Mouse (Mus musculus): ENCODE results near the gene March4.

The March4 gene

GRCm38 (mm10) chr1:72530516-72531196 lies 6.1 kb downstream of the March4 start:
- no peak for DNase-seq (ENCODE audit: low spot score in 2 of 2)

GRCm38 (mm10) chr1:72529192-72529591 lies 7.5 kb downstream of the March4 start:
- no peak for DNase-seq (ENCODE audit: low spot score in 2 of 2)

GRCm38 (mm10) chr1:72523601-72524000 lies 13.1 kb downstream of the March4 start:
- DNase-seq (ENCODE audit: low spot score in 2 of 2), result no peak

DNA sequence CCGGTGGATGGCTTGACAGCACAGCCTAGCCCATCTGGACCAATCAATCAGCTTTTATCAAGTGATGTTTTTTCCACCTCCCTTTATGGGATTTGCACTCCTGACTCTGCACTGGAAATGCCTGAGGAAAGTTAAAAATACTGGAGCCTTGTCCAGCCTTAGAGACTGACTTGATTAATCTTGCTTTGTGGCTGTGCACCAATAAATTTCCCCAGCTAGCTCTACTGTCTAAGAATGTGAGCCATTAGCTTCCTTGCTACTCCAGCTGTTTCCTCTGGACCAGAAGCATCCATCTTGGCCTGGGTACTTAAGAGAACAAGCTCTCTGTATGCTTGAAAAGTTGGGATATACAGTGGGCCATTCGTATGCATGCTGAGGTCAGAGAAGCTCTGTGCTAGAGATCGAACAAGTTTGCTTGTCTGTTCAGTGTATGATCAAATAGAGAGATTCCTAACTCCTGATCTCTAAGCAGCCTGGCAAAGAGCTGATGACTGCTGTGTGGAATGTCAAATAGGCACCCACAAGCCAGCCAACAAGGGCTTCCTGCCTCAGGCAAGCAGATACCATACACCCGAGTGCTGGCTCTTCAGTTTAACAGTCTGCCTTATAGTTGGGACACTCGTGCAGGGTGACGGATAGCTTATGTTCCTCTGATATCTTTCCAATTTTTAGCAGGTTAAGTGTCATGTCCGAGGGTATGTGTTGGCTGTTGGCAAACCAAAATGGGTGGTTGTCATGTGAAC lies 25.8 kb downstream of the March4 start:
- DNase-seq (ENCODE audit: low spot score in 2 of 2), result no peak

- DNase-seq (ENCODE audit: low spot score in 2 of 2), result no peak
Observed at GRCm38 (mm10) chr1:72509551-72509950, 27.2 kb downstream of the March4 start.

DNA sequence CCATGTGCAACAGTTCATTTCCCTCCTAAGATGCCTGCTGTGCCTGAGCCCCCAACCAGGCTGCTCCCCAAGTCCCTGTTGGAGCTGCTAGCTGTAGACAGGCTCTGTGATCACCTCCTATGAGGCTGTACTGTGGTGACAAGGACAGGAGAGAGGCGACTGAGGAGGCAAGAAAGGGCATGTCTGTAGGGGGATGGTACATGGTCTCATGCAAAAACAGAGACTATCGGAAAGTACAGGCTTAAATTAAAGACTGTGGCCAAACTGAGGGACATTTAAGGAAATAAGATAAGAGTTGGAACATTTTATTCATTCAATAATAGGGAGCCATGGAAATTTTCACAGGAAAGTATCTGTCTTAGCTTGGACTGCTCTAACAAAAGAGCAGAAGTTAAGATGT lies 29.1 kb downstream of the March4 start:
- no peak for DNase-seq (ENCODE audit: low spot score in 2 of 2)

- no peak for DNase-seq (ENCODE audit: low spot score in 2 of 2)
Observed at GRCm38 (mm10) chr1:72506202-72506601, 30.5 kb downstream of the March4 start.

- no peak for DNase-seq (ENCODE audit: low spot score in 2 of 2)
Observed at GRCm38 (mm10) chr1:72497609-72498008, 39.1 kb downstream of the March4 start.

DNA sequence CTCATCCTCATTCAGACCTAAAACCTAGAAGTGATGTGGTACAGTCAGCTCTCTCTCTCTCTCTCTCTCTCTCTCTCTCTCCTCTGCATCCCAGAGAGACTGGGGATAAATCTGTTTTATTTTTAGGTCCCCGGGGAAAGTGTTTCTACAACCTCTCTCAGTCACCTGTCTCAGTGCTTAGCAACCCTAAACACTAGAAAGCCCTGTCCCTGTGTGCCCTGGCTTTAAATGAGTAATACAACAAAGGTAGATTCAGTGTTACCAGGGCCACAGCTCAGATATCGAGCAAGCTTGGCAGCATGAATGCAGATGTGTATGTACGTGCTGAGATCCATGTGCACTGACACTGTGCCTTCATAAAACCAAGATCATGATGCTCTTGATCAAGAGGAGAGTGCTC lies 43.3 kb downstream of the March4 start:
- DNase-seq (ENCODE audit: low spot score in 2 of 2), result no peak

DNA sequence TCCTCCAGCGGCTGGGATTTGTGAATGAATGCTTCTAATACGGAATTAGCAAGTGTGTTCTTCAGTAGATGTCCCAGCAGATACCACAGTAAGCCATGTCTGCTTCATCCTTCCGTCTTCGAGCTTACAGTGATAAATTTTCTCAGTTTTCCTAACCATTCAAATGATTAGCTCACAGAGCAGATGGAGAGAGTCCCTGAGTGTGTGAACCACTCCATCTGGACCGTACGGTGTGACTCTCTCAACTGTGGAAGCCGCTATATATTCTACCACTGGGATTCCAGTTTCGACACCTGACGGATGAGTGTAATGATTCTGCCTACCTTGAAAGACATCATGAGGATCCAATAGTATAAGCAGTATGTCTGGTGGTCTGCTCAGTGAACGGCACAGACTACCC lies 44.1 kb downstream of the March4 start:
- no peak for DNase-seq (ENCODE audit: low spot score in 2 of 2)

DNA sequence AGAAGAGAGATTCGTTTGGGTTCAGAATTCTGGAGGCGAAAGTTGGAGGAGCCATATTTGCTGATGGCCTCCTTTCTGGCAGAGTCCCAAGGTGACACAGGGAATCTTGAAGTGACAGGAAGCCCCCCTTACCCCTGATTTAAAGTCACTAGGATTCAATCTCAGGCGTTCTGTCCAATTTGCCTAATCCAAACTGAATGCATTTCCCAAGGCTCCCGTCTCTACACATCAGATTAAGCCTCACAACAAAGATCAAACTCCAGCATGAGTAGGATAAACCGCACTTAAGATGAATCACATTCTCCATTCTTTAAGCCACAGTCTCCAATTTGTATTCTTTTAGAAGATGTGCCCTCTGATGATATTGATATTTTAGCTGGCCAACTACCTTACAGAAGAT lies 45.4 kb downstream of the March4 start:
- DNase-seq (ENCODE audit: low spot score in 2 of 2), result no peak

- no peak for DNase-seq (ENCODE audit: low spot score in 2 of 2)
Observed at GRCm38 (mm10) chr1:72490801-72491200, 45.9 kb downstream of the March4 start.

DNA sequence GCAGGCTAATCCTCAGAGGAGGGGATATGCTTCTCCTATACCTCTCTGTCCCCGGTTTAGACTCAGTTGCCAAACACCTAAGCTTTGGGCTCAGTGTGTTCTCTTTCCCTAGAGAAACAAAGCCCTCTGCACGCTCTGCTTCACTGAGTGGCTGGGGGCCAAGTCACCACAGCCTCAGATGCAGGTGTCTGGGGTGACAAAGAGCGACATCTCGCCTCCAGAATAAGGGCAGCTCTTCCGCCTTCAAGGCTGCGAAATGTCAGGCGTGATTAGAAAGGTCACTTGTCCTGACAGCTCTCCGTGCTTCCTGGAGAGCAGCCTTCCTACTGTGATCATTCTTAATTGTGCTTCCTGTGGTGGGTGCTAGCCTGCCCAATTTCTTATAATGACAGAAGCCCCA lies 46.5 kb downstream of the March4 start:
- DNase-seq (ENCODE audit: low spot score in 2 of 2), result no peak

- DNase-seq (ENCODE audit: low spot score in 2 of 2), result no peak
Observed at GRCm38 (mm10) chr1:72476594-72476993, 60.1 kb downstream of the March4 start.

- DNase-seq (ENCODE audit: low spot score in 2 of 2), result no peak
Observed at GRCm38 (mm10) chr1:72469075-72469474, 67.7 kb downstream of the March4 start.

GRCm38 (mm10) chr1:72468466-72469003 lies 68.2 kb downstream of the March4 start:
- no peak for DNase-seq (ENCODE audit: low spot score in 2 of 2)

- DNase-seq (ENCODE audit: low spot score in 2 of 2), result peak; percentile 25 to 32
Observed at GRCm38 (mm10) chr1:72464926-72465583, 71.7 kb downstream of the March4 start.

DNA sequence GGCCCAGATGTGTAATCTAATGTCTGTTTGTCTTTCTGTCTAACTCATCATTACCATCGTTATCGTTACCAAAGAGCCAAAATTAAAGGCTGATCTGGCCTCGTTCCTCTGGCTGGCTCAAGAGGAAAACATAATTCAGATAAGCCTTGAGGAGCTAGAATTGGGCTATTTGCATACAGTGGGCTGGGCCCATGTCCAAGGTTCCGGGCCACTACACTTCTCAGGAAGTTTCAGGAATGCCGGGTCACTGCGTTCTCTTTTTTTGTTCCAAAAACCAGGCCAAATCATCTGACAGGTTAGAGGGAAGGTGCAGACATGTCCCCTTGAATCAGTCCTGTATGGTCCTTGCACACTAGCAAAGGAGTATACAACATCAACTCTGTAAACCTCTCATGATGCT lies 74.2 kb downstream of the March4 start:
- DNase-seq (ENCODE audit: low spot score in 2 of 2), result no peak

DNA sequence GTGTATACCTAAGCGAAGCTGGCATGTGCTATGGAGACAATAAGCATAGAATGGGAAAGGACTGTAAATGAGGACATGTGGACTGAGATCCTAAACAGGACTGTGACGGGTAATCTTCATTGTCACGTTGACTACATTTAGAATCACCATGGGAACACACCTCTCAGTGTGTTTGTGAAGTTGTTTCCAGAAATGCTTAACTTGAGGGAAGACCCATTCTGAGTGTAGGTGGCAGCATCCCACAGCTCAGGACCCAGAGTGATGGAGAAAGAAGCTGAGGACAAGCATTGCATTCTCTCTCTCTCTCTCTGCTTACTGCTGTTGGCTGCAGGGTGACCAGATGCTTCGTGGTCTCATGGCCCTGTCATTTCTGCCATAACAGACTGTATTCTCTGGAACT lies 79.1 kb downstream of the March4 start:
- DNase-seq (ENCODE audit: low spot score in 2 of 2), result no peak

DNA sequence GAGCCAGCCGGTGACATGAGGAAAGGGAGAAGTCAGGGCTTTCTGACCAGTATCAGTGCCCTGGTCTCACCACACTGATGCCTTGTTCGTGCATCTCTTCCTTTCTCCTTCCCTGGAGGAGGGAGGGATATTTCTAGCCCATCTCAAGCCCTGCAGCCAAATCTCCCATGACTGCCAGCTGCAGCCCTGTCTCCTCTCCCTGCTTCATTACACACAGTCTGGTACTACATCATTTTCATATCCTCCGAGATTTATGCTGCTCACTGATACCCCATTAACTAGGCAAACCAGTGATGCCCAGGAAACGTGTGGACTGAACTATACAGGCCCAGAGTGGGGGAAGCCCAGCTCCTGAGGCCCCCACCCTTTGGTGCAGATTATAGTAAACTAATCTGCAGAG lies 80.8 kb downstream of the March4 start:
- DNase-seq (ENCODE audit: low spot score in 2 of 2), result no peak

GRCm38 (mm10) chr1:72454733-72455201 lies 82.0 kb downstream of the March4 start:
- no peak for DNase-seq (ENCODE audit: low spot score in 2 of 2)

GRCm38 (mm10) chr1:72452839-72453238 lies 83.9 kb downstream of the March4 start:
- DNase-seq (ENCODE audit: low spot score in 2 of 2), result no peak

DNA sequence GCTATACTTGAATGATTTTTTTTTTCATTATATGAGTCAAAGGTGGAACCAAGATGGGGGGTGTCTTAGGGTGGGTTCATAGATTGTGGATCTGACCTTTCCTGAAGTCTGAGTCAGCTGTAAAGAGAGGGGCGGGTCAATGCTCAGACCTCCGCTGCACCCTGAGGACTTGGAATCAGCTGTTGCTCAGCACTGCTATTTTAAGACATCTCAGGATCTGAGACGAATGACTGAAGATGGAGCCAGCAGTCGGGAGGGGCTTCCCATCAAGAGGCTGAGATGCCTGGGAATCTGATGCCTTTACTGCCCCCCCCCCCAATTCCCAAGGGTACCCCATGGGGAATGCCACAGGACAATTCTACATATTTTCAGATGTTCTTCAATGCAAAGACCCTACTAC lies 85.9 kb downstream of the March4 start:
- no peak for DNase-seq (ENCODE audit: low spot score in 2 of 2)

Data from frontal cortex, postnatal 10 days (tissue).